8 mouse cellular contexts compared by ENCODE assay signal in genomic region chrX:96095509-96096499, GRCm38 (mm10). TPM values are rescaled to one million over a fixed set of nuclear protein-coding genes. Genes with fewer than 3 reads are reported as not detected.
A peak's percentile ranks its signal among the peaks of the same experiment; 100 is the strongest.
DNase-seq lines count a peak whose midpoint lies in the region; ATAC-seq and TF ChIP-seq lines count a peak whose summit lies in the region.

Msn (plus strand) TSS chrX:96096042.

- peak within 1 kb of the TSS; percentile 83 for H3K9ac ChIP-seq in ES-E14 (ENCODE audit: insufficient read depth, low read depth, low read length, poor library complexity, severe bottlenecking)
- peak within 1 kb of the TSS; percentile 46 for H3K9ac ChIP-seq in forebrain, embryonic 14.5 days (ENCODE audit: low read length)
- H3K9ac ChIP-seq in neural tube, embryonic 14.5 days (replicated peaks; ENCODE audit: low read depth, low read length): no peak within 1 kb of the TSS; the same call in 1 of the 2 replicates

- intact Hi-C loops in heart, postnatal 10 days (cut with DNase I): loop anchor here (2.0 kb wide), 2 partner anchors 33 to 69 kb away; no protein-coding TSS in a partner anchor

- peak within 1 kb of the TSS; percentile 75 to 92 for H3K4me3 ChIP-seq in ES-E14 (ENCODE audit: insufficient read depth in 1 of 2, low read depth in 1 of 2, low read length in 2 of 2, poor library complexity in 1 of 2, severe bottlenecking in 1 of 2)
- H3K4me3 ChIP-seq in forebrain, embryonic 14.5 days (ENCODE audit: low read depth, low read length): peak within 1 kb of the TSS; percentile 36
- peak within 1 kb of the TSS; percentile 90 for H3K4me3 ChIP-seq in lung, adult 2 months (replicated peaks; ENCODE audit: extremely low read depth, low read depth, low read length)
- H3K4me3 ChIP-seq in neural tube, embryonic 14.5 days (ENCODE audit: low read depth, low read length): peak within 1 kb of the TSS; percentile 26

- no peaks in the 10 kb centered on the region for H3K4me1 ChIP-seq in ES-E14 (ENCODE audit: control insufficient read depth in 2 of 2, insufficient read depth in 2 of 2, low read length in 2 of 2, poor library complexity in 1 of 2)
- no peaks in the 10 kb centered on the region for H3K4me1 ChIP-seq in forebrain, embryonic 14.5 days (ENCODE audit: control insufficient read depth, insufficient read depth, low read length)
- peaks cover 7% of the 10 kb centered on the region for H3K4me1 ChIP-seq in lung, adult 2 months (ENCODE audit: control insufficient read depth, insufficient read depth, low read length)
- no peaks in the 10 kb centered on the region for H3K4me1 ChIP-seq in neural tube, embryonic 14.5 days (ENCODE audit: control insufficient read depth, insufficient read depth, low read length)

- TF ChIP-seq POLR2A in lung, adult 2 months (IDR thresholded peaks at IDR 0.05; ENCODE audit: borderline replicate concordance, extremely low read depth, low read depth, low read length): peak; percentile 92

- peak within 1 kb of the TSS; percentile 75 for H3K27ac ChIP-seq in ES-E14 (ENCODE audit: insufficient read depth, low read depth, low read length, poor library complexity, severe bottlenecking)
- no peak within 1 kb of the TSS for H3K27ac ChIP-seq in forebrain, embryonic 14.5 days (ENCODE audit: low read depth, low read length)
- no peak within 1 kb of the TSS for H3K27ac ChIP-seq in neural tube, embryonic 14.5 days (ENCODE audit: low read depth, low read length)

- no peak for TF ChIP-seq CTCF in lung, adult 2 months (IDR thresholded peaks at IDR 0.05; ENCODE audit: insufficient read depth, low read length)

- H3K9me3 ChIP-seq in ES-E14 (ENCODE audit: control insufficient read depth, insufficient read depth, low read depth, low read length): no peaks in the 10 kb centered on the region
- no peaks in the 10 kb centered on the region for H3K9me3 ChIP-seq in forebrain, embryonic 14.5 days (replicated peaks; ENCODE audit: control insufficient read depth, low read length)
- H3K9me3 ChIP-seq in neural tube, embryonic 14.5 days (ENCODE audit: control insufficient read depth, low read length): no peaks in the 10 kb centered on the region

- in situ Hi-C loops in ES-E14 (cut with MboI; ENCODE audit: low sequenced_read_pairs in 2 of 2, unreplicated experiment in 2 of 2): no loop called here

- H3K36me3 ChIP-seq in ES-E14 (ENCODE audit: control insufficient read depth, insufficient read depth, low read length, poor library complexity, severe bottlenecking): no peaks in the 10 kb centered on the region
- no peaks in the 10 kb centered on the region for H3K36me3 ChIP-seq in forebrain, embryonic 14.5 days (ENCODE audit: control insufficient read depth, insufficient read depth, low read length)
- H3K36me3 ChIP-seq in neural tube, embryonic 14.5 days (ENCODE audit: control insufficient read depth, insufficient read depth, low read length): no peaks in the 10 kb centered on the region

- 32% methylated on average over 43 of the region's 44 CpGs for WGBS in forebrain, embryonic 14.5 days
- 30% methylated on average over 44 of the region's 44 CpGs for WGBS in lung, adult 2 months
- 21% methylated on average over 28 of the region's 44 CpGs for WGBS in neural tube, embryonic 14.5 days

- ATAC-seq in forebrain, embryonic 14.5 days: peak; percentile 84
- ATAC-seq in neural tube, embryonic 14.5 days (ENCODE audit: low read depth): peak; percentile 71

- DNase-seq in ES-E14 (ENCODE audit: low read depth, low spot score): peak; percentile 33
- peak; percentile 60 for DNase-seq in c-Kit-positive CD71-negative TER-119-negative erythroid progenitor cells, embryonic 14.5 days (ENCODE audit: low read depth)
- peak; percentile 41 for DNase-seq in forebrain, embryonic 14.5 days (ENCODE audit: low spot score)
- DNase-seq in heart, postnatal 10 days: peak; percentile 78 to 80
- peak; percentile 69 to 80 for DNase-seq in kidney, postnatal 4 days
- peak; percentile 78 for DNase-seq in lung, adult 2 months
- DNase-seq in testis, postnatal 14 days (ENCODE audit: low spot score): peak; percentile 26

- H3K4me2 ChIP-seq in forebrain, embryonic 14.5 days (ENCODE audit: low read length): peak within 1 kb of the TSS; percentile 56
- peak within 1 kb of the TSS; percentile 55 for H3K4me2 ChIP-seq in neural tube, embryonic 14.5 days (ENCODE audit: low read depth, low read length)

- H3K27me3 ChIP-seq in forebrain, embryonic 14.5 days (replicated peaks; ENCODE audit: control insufficient read depth, insufficient read depth, low read length): no peaks in the 10 kb centered on the region
- no peaks in the 10 kb centered on the region for H3K27me3 ChIP-seq in neural tube, embryonic 14.5 days (ENCODE audit: control insufficient read depth, insufficient read depth, low read length)

TF ChIP-seq in ES-E14, 5 proteins besides CTCF, POLR2A, EP300 and RAD21:
- TF ChIP-seq HCFC1 (IDR thresholded peaks at IDR 0.05; ENCODE audit: borderline replicate concordance, insufficient read depth, low read length) (no peak), ZNF384 (IDR thresholded peaks at IDR 0.05; ENCODE audit: low read depth, low read length) (no peak), ZC3H11A (IDR thresholded peaks at IDR 0.05; ENCODE audit: borderline replicate concordance, low read depth, low read length) (no peak), MAFK (IDR thresholded peaks at IDR 0.05; ENCODE audit: insufficient read depth, low read depth, low read length) (no peak), CHD2 (IDR thresholded peaks at IDR 0.05; ENCODE audit: low read depth, low read length) (no peak)

RNA-seq across cellular contexts. Expression of gene Msn, which starts in this region (rescaled TPM):
- total RNA-seq in ES-E14 (2012; rRNA removed): 25.3 and 43.1 TPM in 2 replicates
- 39.5 and 45.1 TPM in 2 replicates for polyA plus RNA-seq in forebrain, embryonic 14.5 days (2014; fragmentation: Nextera tagmentation; extraction: Ambion mirVana)
- total RNA-seq in heart, postnatal 10 days (2021): 100 to 1,000 TPM; 219 to 224 TPM
- 290 and 370 TPM in 2 replicates for polyA plus RNA-seq in lung, adult 2 months (2012; rRNA removed)
- polyA plus RNA-seq in neural tube, embryonic 14.5 days (2014; fragmentation: Nextera tagmentation; extraction: Ambion mirVana): 30.1 and 53.3 TPM in 2 replicates

Comparison
In these comparisons a context has a peak if more than half of its experiments do, and no peak if none do; other contexts are left out.
1. DNase-seq: peak in every context shown above with its lines; median percentile 79 in heart, postnatal 10 days; 78 in lung, adult 2 months; 74 in kidney, postnatal 4 days; 60 in c-Kit-positive CD71-negative TER-119-negative erythroid progenitor cells, embryonic 14.5 days; 41 in forebrain, embryonic 14.5 days; 33 in ES-E14; 26 in testis, postnatal 14 days.
2. H3K4me3 ChIP-seq: peak in every context shown above with its lines; median percentile 90 in lung, adult 2 months; 84 in ES-E14; 36 in forebrain, embryonic 14.5 days; 26 in neural tube, embryonic 14.5 days.